Mouse (Mus musculus) brain, embryonic 14.5 days (tissue): ENCODE measurements around the gene Disp2.

Source experiments
- CTCF ChIP-seq: fragments of 200-500 bp; IDR thresholded peaks from 2 replicates; pipeline ENCODE4 v1.5.1; 2012; ENCODE audit warnings: inconsistent platforms, mild to moderate bottlenecking, moderate library complexity, borderline replicate concordance; ENCODE audit not compliant: insufficient read depth, insufficient read length; ENCODE audit errors: extremely low read depth
- POLR2A ChIP-seq: fragments of 200-500 bp; IDR thresholded peaks from 2 replicates; pipeline ENCODE4 v1.6.1; 2012; ENCODE audit warnings: mild to moderate bottlenecking, inconsistent platforms, borderline replicate concordance; ENCODE audit not compliant: poor library complexity, insufficient read depth, insufficient read length, severe bottlenecking; ENCODE audit errors: extremely low read depth

- TF ChIP-seq CTCF (no peak), POLR2A (no peak)
Measured at GRCm38 (mm10) chr2:118744621-118745020, 34.9 kb upstream of the Disp2 start.
